Mouse (Mus musculus) adrenal gland, adult (tissue): ENCODE data around the gene Men1.
"Not testable (repeated sequence)": the region's sequence is repeated elsewhere in the genome, so short reads cannot be mapped to it uniquely, and the experiment has no call there.

Experiments used
- DNase-seq, 2 experiments: peaks; one replicate each; pipeline ENCODE4 v3.0.0; 2022 to 2023; ENCODE audit warnings: low spot score in 1 of 2; ENCODE audit not compliant: inconsistent age in 2 of 2

Gene Men1

DNA sequence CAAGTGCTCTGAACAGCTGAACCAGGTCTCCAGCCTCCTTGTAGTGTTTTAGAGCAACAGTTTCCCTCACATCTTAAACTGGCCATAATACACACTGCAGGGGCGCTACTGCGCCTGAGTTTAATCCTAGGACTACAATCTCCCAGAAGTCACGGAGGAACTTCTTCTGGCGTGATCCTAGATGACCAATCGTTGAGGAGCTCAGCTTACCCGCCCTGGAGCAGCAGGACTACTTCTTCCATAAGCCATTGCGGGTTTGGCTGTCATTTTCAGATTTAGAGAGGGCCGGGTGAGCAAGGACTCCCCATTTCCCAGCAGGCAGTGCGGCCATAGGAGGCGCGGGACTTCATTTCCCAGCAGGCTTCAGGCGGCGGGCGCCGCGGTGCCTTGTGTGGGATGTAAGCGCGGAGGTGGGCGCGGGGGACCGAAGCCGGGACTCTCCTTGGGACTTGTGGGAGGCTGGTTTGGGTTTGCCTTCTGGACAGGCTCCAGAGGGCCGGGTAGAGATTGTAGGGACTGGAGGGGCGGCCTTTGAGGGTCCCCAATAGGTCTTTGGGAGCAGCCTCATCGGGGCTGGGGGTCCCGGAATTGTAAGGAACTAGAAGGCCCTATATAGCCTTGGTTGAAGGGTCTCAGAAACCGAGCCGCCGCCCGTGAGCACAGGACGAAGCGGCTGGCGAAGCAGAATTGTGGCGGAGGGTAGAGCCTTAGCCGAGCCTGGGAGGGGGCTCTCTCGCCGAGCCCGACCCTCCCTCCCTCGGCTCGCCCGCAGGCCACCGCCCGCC is at the start of gene Men1:
Gene Men1, plus strand, starts transcription at position 307 of the 785 bp plus-strand sequence.
- DNase-seq, result peak; percentile 95 to 97

DNA sequence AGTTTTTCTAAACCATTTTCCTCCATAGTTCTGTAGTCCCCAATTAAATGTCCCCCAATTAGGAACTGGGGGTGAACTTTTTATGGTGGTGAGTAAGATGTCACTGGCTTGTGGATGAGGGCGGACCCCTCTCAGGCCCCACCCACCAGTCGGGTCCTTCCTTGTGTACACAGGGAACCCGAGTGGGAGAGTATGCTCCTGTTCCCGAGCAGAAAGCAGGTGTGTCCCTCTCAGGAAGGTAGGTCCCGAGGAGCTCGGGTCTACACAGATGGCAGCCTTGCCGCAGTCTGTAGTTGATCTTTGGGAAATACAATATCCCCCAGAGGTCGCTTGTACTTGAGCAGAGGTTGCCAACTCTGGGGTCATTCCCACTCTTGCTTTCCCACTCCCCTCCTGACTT is 49.6 kb upstream of the Men1 start:
- DNase-seq, result no peak

DNA sequence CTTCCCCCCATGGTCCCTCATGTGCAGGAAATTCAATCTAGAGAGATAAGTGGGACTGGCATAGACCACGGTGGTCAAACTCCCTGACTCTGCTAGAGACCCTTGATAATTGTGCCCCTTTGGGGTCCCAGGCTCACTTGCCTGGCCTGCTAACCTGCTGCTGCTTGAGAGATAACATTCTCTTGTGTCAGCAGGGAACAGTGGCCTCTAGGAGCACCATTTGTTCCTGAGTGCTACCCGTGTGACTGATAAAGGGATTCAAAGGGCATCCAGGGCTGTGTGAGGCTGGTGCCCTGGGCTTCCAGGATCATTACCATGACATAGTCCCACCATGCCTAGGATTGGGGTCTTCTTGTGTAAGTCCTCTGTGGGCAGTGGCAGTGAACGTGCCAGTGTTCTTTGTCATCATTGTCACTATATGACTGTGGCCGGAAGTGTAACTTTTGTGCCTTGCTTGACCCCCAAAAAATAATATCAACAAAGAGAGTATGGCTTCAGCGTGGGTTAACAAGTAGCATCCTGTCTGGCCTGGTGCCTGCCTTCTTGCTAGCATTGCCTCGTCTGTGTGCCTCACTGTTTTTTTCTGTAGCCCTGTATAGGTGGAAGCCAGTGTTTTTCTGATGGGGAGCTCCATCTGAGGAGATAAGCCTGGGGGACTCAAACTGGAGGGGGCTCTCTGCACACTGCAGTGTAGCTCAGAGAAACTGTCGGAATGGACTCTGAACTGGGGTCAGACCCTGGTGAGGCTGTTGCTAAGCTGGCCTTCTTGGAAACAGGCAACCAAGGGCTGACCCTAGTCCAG is 48.9 kb upstream of the Men1 start:
- DNase-seq, result no peak

DNA sequence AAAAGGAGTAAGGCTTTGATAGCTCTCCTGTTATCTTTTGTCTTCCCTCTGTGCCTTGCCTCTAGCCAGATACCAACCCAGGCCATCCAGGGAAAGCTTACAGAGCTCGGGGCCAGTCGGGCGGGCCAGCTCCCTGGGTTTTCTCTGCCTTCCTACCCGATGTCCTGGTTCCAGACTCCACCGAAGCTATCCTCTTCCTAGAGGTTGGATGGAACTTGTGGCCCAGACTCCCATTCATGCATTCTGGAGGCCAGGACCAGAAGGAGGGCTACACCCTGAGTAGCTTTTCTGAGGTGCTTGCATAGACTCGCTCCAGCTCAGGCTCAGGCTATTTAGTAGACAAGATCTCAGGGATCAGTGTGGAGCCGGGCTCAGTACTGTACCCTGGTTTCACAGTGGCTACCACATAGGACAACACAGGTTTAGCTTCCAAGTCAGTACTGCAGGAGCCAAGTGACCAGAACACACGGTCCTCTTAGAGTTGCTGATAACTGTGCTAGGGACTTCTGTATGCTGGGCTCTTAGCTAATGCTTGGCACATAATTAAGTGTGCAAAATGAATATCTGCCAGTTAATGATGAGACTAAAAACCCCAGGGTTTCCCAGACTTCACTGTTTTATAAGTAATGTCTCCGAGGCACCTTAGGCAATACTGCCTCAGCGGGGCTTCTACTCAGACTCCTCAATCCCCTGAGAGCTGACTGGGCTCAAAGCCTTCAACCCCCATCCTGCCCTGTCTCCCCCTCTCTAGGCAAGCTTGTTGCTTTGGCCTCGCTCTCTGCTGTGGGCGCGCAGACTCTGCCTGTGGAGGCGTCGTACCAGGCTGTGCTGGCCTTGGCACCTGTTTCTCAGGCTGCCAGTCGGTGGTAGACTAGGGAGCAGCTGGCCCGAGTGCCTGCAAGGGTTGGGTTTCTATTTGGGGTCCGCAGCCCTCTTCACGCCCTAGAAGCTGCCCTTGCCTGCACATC is 48.1 kb upstream of the Men1 start:
- no peak for DNase-seq

DNA sequence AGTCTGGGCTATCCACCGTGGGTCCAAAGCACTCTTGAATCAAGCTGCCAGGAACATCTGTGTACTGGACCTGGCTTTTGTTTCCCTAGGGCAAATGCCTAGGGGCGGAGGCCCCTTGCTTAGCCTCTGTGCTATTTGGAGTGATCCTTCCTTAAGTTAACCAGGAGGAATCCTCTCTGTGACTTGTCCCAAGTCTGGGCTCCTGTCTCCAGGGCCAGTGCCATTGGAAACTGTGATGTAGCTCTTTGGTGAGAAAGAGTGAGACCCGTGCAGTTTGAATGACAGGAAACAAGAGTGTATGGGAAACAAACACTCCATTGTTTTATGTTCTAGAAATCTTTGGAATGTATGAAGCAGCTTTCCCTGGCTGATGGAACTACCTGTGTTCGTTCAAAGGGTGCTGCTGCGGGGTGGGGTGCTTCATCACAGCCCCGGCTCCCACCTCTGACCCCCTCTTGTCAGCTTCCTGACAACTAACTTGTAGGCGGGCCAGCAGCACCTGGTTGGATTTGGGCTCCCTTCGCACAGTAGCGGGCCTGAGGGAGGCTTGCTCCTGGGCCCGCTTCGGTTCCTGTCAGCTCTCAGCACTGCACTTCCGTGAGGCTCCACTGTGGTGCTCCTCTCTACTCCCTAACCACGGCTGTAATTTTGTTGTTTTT is 46.4 kb upstream of the Men1 start:
- DNase-seq, result no peak

DNA sequence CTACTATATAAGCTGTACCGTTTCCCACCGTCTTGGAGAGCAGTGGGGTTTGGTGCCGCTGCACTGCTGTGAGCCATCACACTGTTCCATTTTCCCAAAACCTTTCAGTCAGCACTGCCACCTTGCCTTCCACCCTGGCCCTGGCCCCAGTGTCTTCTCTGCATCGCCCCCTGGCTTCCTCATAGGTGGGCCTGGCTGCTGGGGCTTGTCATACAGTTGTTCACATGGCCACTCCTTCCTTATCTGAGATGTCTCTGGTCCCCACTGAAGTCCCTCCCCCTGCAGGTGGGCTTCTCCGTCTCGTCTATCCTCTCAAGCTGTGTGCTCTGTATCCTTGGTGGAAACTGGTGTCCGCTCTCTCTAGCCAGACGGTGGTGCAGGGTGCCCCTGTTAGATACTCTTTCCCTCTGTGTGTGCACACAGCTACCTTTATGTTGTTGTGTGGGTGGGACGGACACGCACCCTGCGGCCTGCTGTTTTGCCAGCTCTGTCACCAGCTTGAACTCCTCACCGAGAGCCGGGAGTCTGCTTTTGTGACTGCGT is 45.0 kb upstream of the Men1 start:
- DNase-seq, result no peak

DNA sequence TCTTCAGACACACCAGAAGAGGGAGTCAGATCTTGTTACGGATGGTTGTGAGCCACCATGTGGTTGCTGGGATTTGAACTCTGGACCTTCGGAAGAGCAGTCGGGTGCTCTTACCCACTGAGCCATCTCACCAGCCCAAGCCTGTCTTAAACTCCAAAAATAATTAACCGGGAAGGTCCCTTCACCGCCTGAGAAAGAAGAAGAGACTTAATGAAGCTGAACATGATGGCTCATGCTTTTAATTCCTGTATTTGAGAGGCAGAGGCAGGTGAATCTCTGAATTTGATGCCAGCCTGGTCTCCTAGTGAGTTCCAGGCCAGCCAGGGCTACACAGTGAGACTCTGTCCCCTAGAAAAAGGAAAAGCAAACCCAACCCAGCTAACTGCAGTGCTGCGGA is 44.1 kb upstream of the Men1 start:
- DNase-seq, result not testable (repeated sequence)

DNA sequence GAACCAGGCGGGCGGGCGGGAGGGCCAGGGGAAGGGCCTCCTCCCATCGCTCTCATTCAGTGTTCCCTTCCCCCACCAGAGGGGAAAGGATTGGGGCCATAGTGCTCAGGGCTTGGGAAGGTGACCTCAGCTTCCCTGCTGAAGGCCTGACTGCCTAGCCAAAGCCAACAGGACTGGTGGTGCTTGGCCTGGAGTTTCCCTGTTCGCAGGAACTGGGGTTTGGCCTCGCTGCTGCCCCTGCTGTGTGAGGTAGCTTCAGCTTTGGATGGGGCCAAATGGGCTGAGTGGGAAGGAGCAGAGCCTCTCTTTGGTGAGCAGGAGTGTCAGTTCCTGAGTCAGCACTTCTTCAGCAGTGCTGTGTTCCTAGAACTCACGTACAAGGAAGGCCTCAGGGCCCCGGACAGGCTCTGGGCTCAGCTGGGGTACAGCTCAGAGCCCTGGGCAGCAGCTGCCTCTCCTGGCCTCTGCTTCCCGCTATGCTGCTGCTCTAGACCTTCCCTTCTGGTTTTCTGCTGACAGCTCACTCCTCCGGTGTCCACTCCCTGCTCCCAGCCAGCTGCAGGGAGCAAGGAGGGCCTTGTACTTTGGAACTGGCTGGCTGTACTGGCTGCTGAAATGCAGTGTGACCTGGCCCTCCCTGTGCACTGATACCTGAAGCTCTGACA is 43.5 kb upstream of the Men1 start:
- DNase-seq, result peak in 1 of 2 experiments; percentile 68

DNA sequence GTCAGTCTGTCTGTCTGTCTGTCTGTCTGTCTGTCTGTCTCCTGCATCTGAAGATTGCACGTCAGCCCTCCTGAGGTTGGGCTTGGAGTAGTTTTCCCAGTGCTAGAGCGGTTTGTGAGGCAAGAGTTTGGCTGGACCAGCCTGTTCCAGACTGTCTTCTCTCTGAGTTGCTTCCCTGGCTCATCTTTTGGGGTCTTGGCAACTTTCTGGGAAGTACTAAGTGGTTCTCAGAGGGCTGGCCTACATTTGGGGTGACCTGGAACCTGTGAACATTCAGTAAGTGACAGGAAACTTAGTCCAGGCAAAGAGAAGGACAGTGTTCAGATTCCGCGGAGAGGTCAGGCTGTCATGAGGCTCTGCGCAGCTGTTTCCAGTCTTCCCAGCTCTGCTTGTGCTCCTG is 42.5 kb upstream of the Men1 start:
- DNase-seq, result peak in 1 of 2 experiments; percentile 60

DNA sequence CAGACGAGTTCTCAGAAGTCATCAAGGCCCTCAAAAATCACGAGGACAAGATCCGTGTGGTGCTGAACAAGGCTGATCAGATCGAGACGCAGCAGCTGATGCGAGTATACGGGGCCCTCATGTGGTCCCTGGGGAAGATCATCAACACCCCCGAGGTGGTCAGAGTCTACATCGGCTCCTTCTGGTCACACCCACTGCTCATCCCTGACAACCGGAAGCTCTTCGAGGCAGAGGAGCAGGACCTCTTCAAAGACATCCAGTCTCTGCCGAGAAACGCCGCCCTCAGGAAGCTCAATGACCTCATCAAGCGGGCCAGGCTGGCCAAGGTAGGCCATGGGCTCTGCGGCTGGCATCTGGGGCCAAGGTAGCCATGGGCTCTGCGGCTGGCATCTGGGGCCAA is 40.5 kb upstream of the Men1 start:
- DNase-seq, result peak in 1 of 2 experiments; percentile 38

DNA sequence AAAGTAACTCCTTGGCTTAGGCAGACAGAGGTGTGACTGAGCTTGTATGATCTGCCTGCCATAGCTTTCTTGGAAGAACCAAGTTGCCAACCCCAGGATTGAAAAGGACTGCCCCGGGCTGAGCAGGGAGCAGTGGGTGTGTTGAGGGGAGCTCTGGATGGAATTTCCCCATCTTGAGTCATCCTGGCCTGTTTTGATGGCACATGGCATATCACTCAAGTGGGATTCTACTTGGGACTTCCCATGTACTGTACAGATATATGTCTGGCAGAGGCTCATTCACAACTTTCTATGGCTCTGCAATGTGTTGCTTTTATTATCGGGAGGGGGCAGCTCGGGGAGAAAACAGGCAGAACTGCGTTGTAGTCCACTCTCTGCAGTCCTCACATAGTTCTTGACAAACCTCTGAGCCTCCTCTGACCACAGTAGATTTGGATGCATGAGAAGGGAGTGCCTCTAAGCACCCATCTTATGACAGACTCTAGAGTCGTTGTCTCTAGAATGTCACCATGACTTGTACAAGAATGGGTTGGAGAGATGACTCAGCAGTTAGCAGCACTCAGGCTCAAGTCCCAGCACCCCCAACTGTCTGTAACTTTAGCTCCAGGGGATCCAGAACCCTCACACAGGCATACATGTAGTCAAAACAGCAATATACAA is 38.1 kb upstream of the Men1 start:
- DNase-seq, result peak in 1 of 2 experiments; percentile 66

DNA sequence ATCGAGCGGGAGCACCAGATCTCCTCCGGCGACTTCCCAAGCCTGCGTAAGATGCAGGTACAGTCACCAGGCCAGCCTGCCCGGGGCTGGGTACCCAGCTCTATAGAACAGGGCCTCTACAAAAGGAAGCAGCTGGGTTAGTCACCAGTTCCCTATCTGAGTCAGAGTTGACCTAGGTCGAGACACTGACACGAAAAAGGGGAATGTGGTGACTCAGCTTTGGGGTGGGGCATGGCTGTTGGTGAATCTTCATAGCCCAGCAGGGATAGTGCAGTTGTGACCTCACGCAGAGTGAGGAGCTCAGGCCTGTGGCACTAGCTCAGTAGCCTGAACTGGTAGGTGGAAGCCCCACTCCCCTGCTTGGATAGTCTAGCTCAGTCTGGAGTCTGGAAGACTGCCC is 37.1 kb upstream of the Men1 start:
- peak; percentile 93 to 96 for DNase-seq

DNA sequence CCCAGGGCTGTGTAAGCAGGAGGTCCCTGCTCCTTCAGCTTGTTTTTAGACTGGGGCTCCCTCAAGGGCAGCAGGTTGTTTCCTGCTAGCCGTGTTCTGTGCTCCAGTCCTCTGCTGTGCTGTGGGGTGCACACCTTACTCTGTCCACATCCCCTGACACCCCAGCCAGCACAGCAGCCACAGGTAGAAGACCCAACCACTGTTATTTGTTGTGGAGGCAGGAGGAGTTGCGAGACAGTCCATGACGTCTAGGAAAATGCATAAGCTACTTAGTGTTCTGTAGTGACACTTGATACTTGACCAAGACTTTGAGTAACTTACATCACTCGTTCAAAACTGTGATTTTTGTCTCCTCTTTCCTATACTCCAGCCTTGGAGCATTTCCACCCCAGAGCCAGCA is 35.8 kb upstream of the Men1 start:
- peak in 1 of 2 experiments; percentile 38 for DNase-seq

DNA sequence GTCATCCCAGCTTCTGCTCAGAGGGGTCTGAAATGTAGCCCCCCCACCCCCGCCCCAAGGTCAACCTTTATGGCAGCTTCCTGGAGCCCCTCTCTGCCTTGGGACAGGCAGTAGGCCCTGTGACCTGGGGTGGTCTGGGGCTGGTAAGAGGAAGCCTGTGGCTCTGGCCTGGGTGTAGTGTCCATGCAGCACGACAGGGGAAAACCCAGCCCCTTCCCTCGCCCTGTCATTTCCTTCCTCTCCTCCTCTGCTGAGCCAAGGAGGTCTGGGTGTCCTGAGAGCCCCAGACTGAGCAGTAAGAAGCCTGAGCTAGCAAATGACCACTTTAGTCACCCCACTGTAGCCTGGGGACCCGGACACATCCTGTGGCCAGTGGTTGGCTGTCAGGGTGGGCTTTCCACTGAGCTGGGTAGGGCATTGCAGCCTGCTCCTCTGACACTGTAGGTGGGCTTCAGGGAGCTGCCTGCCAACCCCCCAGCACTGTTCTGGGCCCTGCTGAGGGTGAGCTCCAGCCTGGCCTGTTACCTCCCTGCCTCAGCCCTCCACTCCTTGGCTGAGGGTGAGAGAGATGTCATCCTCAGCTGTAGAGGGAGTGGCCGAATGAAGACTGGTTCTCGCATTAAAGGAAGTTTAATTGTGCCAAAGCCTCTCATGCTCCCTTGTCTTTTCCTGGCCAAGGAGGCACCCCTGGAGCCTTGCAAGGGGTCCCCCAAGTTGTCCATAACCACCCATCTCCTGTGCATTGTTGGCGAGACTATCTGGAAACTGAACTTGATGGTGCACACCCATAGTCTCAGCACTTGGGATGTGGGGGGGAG is 35.1 kb upstream of the Men1 start:
- peak in 1 of 2 experiments; percentile 64 for DNase-seq

DNA sequence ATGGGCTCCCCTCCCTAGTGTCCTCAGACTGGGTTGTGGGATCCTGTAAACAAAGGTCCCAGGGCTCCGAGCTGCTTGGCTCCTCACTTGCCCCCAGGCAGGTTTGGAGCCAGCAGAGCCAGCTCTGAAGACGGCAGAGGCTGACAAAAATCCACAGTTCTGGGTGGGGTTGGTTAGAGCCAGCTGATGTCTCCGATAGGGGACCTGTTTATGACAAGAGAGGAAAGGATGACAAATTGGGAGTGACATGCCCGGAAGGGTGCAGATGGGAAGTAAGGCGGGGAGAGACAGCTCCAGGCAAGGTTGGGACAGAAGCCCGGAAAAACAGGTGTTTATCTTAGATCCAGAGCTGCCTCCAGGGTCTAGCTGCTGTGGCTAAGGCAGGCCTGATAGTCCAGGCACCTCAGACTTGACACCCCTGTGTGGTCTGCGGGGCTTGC is 34.4 kb upstream of the Men1 start:
- peak in 1 of 2 experiments; percentile 66 for DNase-seq

DNA sequence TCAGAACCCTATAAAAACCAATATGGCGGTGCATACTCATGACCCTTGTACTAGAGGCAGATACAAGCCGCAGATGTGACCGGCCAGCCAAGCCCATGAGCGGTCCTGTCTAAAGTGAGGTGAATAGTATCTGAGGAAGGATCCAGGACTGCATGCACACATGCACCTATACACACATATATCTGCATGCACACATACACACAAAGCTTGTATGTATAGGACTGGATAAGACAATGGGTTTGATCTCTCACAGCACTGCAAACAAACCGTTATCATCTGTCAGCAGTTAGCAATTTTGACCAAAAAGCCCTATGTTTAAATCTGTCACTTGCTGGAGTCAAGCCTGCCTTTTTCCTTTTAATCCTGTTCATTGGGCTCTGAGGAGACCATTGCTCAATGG is 32.7 kb upstream of the Men1 start:
- DNase-seq, result no peak

DNA sequence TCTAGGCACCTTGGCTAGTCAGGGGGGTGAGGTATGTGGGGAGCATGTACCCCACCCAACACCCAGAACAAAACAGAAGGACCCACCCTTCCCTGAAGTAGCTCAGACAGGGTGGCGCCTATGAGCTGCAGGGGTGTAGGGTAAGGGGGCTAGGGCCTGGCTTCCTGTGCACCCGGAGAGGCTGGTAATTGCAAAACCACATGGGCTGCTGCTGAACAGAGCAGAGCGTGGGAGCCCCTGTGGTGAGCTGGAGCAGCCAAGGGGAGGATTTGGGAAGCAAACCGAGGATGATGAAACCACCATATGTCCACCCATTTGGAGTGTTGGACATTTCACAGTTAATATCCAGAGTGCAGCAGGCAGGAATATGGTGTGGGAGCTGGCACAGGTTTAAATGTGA is 32.3 kb upstream of the Men1 start:
- no peak for DNase-seq

DNA sequence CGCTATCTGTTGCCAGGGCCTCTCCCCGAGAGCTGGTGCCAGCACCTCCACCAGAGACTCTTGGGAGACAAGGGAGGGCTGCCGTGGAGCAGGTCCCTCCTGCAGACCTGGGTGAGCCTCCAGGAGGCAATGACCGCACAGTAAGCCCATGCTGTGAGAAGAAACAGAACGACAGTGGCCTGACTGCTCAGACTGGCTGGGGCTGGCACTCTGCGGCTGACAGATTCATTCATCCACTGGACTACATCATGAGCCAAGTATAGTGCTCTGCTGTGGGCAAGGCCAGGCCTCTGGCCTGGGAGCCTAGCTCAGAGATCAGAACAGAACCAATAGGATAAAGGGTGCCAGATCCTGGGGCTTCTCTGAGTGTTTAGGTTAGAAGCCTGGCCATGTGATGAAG is 30.9 kb upstream of the Men1 start:
- DNase-seq, result no peak
